Mouse (Mus musculus): ENCODE results near the gene Map3k4. TPM values are rescaled to one million over a fixed set of nuclear protein-coding genes. Genes with fewer than 3 reads are reported as not detected.

Map3k4 gene
- polyA plus RNA-seq (2015; fragmentation: Nextera tagmentation; extraction: Ambion mirVana), result 28.2 and 35.6 TPM in 2 replicates

DNA sequence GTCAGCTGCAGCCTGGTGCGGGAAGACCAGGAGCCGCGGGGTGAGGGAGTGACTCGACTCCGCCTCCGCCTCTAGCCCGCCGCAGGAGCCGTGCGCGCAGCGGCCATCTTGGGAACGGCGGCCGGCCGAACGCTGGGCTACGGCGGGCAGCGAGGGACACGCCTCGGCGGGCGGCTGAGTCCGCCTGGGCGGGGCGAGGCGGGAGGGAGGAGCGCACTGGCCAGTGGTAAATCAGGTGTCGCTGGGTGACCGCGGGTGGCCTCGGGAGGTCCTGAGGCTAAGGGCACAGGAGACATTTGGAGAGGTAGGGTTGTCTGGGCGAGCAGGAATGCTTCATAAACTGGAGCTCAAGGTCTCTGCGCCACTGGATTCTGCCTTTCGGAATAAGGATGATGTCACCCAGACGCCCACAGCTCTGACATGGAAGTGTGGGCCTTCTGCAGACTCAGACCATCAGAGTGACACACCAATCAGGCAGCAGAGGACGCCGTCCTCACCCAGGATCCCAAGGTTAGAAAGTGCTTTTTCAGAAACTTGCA is at the start of gene Map3k4:
Map3k4 (minus strand) TSS at position 134 of the 539 bp plus-strand sequence.
- peaks cover 21% of the 10 kb centered on the region for H3K4me1 ChIP-seq (ENCODE audit: control insufficient read depth, insufficient read depth, low read length)
- H3K36me3 ChIP-seq (ENCODE audit: control insufficient read depth, insufficient read depth, low read length), result no peaks in the 10 kb centered on the region
- ATAC-seq (ENCODE audit: insufficient read depth, low FRiP score), result peak; percentile 94
- H3K9ac ChIP-seq (ENCODE audit: low read length), result peak within 1 kb of the TSS; percentile 96
- peak within 1 kb of the TSS; percentile 88 for H3K4me3 ChIP-seq (replicated peaks; ENCODE audit: low read length)
- H3K27ac ChIP-seq (ENCODE audit: low read length), result peak within 1 kb of the TSS; percentile 90
- 0% methylated on average over 37 of the region's 39 CpGs for WGBS
- H3K4me2 ChIP-seq (ENCODE audit: low read depth, low read length), result peak within 1 kb of the TSS; percentile 71
- H3K27me3 ChIP-seq (ENCODE audit: control insufficient read depth, insufficient read depth, low read length), result no peaks in the 10 kb centered on the region
- no peaks in the 10 kb centered on the region for H3K9me3 ChIP-seq (replicated peaks; ENCODE audit: control insufficient read depth, low read length)

GRCm38 (mm10) chr17:12367373-12367930 is 48.9 kb upstream of the Map3k4 start:
- peaks cover 9% of the 10 kb centered on the region; the same call in 1 of the 2 replicates for H3K4me1 ChIP-seq (ENCODE audit: control insufficient read depth, insufficient read depth, low read length)
- H3K4me2 ChIP-seq (ENCODE audit: low read depth, low read length), result no peak overlapping the region
- 37% methylated on average over 5 of the region's 5 CpGs for WGBS
- no peak overlapping the region for H3K4me3 ChIP-seq (replicated peaks; ENCODE audit: low read length)
- peak; percentile 76; the same call in 1 of the 2 replicates for ATAC-seq (ENCODE audit: insufficient read depth, low FRiP score)
- no peaks in the 10 kb centered on the region for H3K36me3 ChIP-seq (ENCODE audit: control insufficient read depth, insufficient read depth, low read length)
- H3K9me3 ChIP-seq (replicated peaks; ENCODE audit: control insufficient read depth, low read length), result no peaks in the 10 kb centered on the region
- no peaks in the 10 kb centered on the region for H3K27me3 ChIP-seq (ENCODE audit: control insufficient read depth, insufficient read depth, low read length)
- no peak overlapping the region for H3K9ac ChIP-seq (ENCODE audit: low read length)
- H3K27ac ChIP-seq (ENCODE audit: low read length), result no peak overlapping the region

GRCm38 (mm10) chr17:12364426-12364735 is 45.8 kb upstream of the Map3k4 start:
- H3K4me3 ChIP-seq (replicated peaks; ENCODE audit: low read length), result no peak overlapping the region
- H3K9ac ChIP-seq (ENCODE audit: low read length), result no peak overlapping the region
- H3K4me2 ChIP-seq (ENCODE audit: low read depth, low read length), result no peak overlapping the region
- 60% methylated on average over 8 of the region's 8 CpGs for WGBS
- peaks cover 3% of the 10 kb centered on the region; the same call in 1 of the 2 replicates for H3K4me1 ChIP-seq (ENCODE audit: control insufficient read depth, insufficient read depth, low read length)
- no peak overlapping the region for H3K27ac ChIP-seq (ENCODE audit: low read length)
- H3K36me3 ChIP-seq (ENCODE audit: control insufficient read depth, insufficient read depth, low read length), result no peaks in the 10 kb centered on the region
- no peaks in the 10 kb centered on the region for H3K27me3 ChIP-seq (ENCODE audit: control insufficient read depth, insufficient read depth, low read length)
- ATAC-seq (ENCODE audit: insufficient read depth, low FRiP score), result no peak
- H3K9me3 ChIP-seq (replicated peaks; ENCODE audit: control insufficient read depth, low read length), result no peaks in the 10 kb centered on the region

DNA sequence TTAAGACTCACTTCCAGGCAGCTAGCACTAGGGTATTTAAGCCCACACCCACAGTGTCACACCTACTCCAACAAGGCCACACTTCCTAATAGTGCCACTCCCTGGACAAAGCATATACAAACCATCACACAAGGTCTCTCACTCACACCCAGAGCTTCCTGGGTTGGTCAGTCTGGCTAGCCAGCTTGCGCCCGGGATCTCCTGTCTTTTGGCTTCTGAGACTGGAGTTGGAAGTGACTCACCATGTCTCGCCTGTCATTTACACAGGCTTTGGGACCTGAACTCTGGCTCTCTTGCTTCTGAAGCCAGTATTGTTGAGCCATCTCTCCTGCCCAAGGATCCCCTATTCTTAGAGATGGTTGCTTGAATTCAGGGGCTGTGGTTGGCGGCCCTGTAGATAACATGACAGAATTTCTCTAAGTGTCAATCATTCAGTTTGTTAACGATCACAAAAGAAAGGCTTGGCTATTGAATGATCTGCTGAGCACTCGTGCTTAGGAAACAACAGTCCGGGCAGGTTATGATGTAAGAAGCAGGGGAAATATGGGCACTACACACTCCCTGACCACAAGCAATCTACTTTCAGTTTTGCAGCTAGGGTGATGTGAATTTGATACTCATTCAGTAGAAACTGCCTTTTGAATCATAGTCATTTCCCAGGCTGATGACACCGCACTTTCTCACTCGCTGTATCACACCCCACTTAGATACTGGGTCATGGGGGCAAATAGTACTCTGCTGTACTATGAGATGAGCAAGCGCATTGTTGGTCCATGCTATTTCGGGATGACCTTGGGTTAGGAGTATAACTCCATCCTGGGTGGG is 45.2 kb upstream of the Map3k4 start:
- Histone ChIP-seq H3K9me3 (replicated peaks; ENCODE audit: control insufficient read depth, low read length) (no peaks in the 10 kb centered on the region), H3K9ac (ENCODE audit: low read length) (no peak overlapping the region), H3K4me1 (ENCODE audit: control insufficient read depth, insufficient read depth, low read length) (peaks cover 3% of the 10 kb centered on the region; the same call in 1 of the 2 replicates), H3K4me2 (ENCODE audit: low read depth, low read length) (no peak overlapping the region), H3K4me3 (replicated peaks; ENCODE audit: low read length) (no peak overlapping the region), H3K36me3 (ENCODE audit: control insufficient read depth, insufficient read depth, low read length) (no peaks in the 10 kb centered on the region), H3K27me3 (ENCODE audit: control insufficient read depth, insufficient read depth, low read length) (no peaks in the 10 kb centered on the region), H3K27ac (ENCODE audit: low read length) (no peak overlapping the region)
- 76% methylated on average over 11 of the region's 11 CpGs for whole genome bisulfite sequencing
- ATAC-seq (ENCODE audit: insufficient read depth, low FRiP score), result no peak; the same call in 1 of the 2 replicates

DNA sequence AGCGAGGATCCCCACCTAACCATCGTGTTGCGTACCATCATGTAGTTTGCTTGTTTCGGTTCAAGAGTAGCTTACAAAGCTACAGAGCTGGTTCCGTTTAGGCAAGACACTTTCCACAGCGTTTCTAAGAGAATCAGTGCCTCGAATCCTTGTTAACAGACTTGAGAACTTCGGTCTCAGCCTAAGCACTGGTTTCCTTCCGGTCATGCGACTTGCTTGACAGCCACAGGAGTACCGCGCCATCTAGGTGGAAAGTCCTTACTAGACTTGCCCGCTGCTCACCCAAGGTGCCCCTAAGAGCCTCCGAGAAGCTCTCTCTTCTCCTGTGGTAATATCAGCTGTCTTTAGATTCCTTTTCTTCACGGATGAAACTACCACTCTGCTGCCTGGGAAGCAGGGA is 41.3 kb upstream of the Map3k4 start:
- Histone ChIP-seq H3K4me2 (ENCODE audit: low read depth, low read length) (no peak overlapping the region), H3K4me1 (ENCODE audit: control insufficient read depth, insufficient read depth, low read length) (peaks cover 3% of the 10 kb centered on the region; the same call in 1 of the 2 replicates), H3K9ac (ENCODE audit: low read length) (no peak overlapping the region), H3K9me3 (replicated peaks; ENCODE audit: control insufficient read depth, low read length) (no peaks in the 10 kb centered on the region), H3K27ac (ENCODE audit: low read length) (no peak overlapping the region), H3K36me3 (ENCODE audit: control insufficient read depth, insufficient read depth, low read length) (no peaks in the 10 kb centered on the region), H3K4me3 (replicated peaks; ENCODE audit: low read length) (no peak overlapping the region), H3K27me3 (ENCODE audit: control insufficient read depth, insufficient read depth, low read length) (no peaks in the 10 kb centered on the region)
- 84% methylated on average over 15 of the region's 15 CpGs for WGBS
- no peak for ATAC-seq (ENCODE audit: insufficient read depth, low FRiP score)

DNA sequence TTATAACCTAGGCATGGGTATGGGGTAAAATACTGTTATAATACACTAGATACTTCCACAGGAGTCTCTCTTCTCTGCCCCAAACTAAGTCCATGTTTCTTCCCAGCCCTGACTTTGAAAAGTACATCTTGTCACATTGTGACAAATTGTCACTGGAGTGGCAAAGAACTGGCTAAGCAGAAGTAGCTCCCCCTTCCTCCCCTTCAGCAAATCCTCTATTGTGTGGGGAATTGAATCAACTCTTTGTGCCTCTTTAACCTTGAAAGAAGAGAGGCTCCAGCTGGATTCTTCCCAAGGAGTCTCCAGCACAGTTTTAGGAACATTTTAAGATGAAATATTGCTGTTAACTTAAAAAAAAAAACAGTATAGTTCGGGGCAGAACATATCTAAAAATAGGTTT is 34.2 kb upstream of the Map3k4 start:
- peak overlapping the region; percentile 13; the same call in 1 of the 2 replicates for H3K27ac ChIP-seq (ENCODE audit: low read length)
- H3K4me3 ChIP-seq (replicated peaks; ENCODE audit: low read length), result no peak overlapping the region
- ATAC-seq (ENCODE audit: insufficient read depth, low FRiP score), result no peak
- no peak overlapping the region for H3K4me2 ChIP-seq (ENCODE audit: low read depth, low read length)
- 13% methylated on average over 1 of the region's 1 CpGs for WGBS
- no peaks in the 10 kb centered on the region for H3K27me3 ChIP-seq (ENCODE audit: control insufficient read depth, insufficient read depth, low read length)
- no peaks in the 10 kb centered on the region; the same call in 1 of the 2 replicates for H3K4me1 ChIP-seq (ENCODE audit: control insufficient read depth, insufficient read depth, low read length)
- H3K36me3 ChIP-seq (ENCODE audit: control insufficient read depth, insufficient read depth, low read length), result no peaks in the 10 kb centered on the region
- H3K9ac ChIP-seq (ENCODE audit: low read length), result no peak overlapping the region
- H3K9me3 ChIP-seq (replicated peaks; ENCODE audit: control insufficient read depth, low read length), result no peaks in the 10 kb centered on the region

DNA sequence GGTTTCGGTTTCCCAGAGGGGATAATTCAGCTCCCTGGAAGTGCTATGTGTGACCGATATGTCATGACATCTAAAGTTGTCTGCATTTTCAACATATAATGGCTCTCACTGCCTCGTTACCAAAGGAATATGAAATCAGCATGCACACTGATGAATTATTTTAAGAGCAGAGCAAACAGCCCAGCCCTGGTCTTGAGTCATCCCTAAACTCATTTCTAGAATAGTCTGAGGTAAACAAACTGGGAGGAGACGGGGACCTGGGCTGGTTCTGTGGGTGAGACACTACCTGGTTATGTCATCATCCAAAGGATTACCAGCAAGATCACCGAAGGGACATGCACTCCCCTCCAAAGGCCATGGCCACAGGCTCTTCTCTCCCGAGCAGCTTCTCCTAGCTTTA is 33.0 kb upstream of the Map3k4 start:
- Histone ChIP-seq H3K27ac (ENCODE audit: low read length) (no peak overlapping the region), H3K27me3 (ENCODE audit: control insufficient read depth, insufficient read depth, low read length) (no peaks in the 10 kb centered on the region), H3K36me3 (ENCODE audit: control insufficient read depth, insufficient read depth, low read length) (no peaks in the 10 kb centered on the region), H3K4me3 (replicated peaks; ENCODE audit: low read length) (no peak overlapping the region), H3K9me3 (replicated peaks; ENCODE audit: control insufficient read depth, low read length) (no peaks in the 10 kb centered on the region), H3K9ac (ENCODE audit: low read length) (no peak overlapping the region), H3K4me2 (ENCODE audit: low read depth, low read length) (no peak overlapping the region), H3K4me1 (ENCODE audit: control insufficient read depth, insufficient read depth, low read length) (no peaks in the 10 kb centered on the region; the same call in 1 of the 2 replicates)
- 72% methylated on average over 6 of the region's 6 CpGs for WGBS
- no peak for ATAC-seq (ENCODE audit: insufficient read depth, low FRiP score)

GRCm38 (mm10) chr17:12347462-12347861 is 28.9 kb upstream of the Map3k4 start:
- ATAC-seq (ENCODE audit: insufficient read depth, low FRiP score), result peak; percentile 44; the same call in 1 of the 2 replicates
- no peaks in the 10 kb centered on the region for H3K9me3 ChIP-seq (replicated peaks; ENCODE audit: control insufficient read depth, low read length)
- H3K27me3 ChIP-seq (ENCODE audit: control insufficient read depth, insufficient read depth, low read length), result no peaks in the 10 kb centered on the region
- H3K4me2 ChIP-seq (ENCODE audit: low read depth, low read length), result no peak overlapping the region
- H3K4me1 ChIP-seq (ENCODE audit: control insufficient read depth, insufficient read depth, low read length), result no peaks in the 10 kb centered on the region
- H3K9ac ChIP-seq (ENCODE audit: low read length), result no peak overlapping the region
- no peaks in the 10 kb centered on the region for H3K36me3 ChIP-seq (ENCODE audit: control insufficient read depth, insufficient read depth, low read length)
- 73% methylated on average over 1 of the region's 1 CpGs for WGBS
- no peak overlapping the region for H3K27ac ChIP-seq (ENCODE audit: low read length)
- no peak overlapping the region for H3K4me3 ChIP-seq (replicated peaks; ENCODE audit: low read length)
